Mouse (Mus musculus): Measurements from ENCODE around the gene Pdx1. TPM values are rescaled to one million over a fixed set of nuclear protein-coding genes. Genes with fewer than 3 reads are reported as not detected.

The Pdx1 gene
- total RNA-seq (2021) = not detected
- long read RNA-seq, experiment 1 = 0 reads
- long read RNA-seq, experiment 2 = 0 reads

GRCm38 (mm10) chr5:147269926-147270672 is at the start of gene Pdx1:
Gene Pdx1 (plus strand): TSS chr5:147269959.
- intact Hi-C loops (cut with DNase I) = no loop called here
- H3K27ac ChIP-seq = no peak within 1 kb of the TSS
- TF ChIP-seq CTCF (IDR thresholded peaks at IDR 0.05) = no peak
- peak within 1 kb of the TSS; percentile 38 for H3K4me3 ChIP-seq
- DNase-seq = no peak

GRCm38 (mm10) chr5:147227354-147228112 is 42.2 kb upstream of the Pdx1 start:
- Histone ChIP-seq H3K27ac (no peak overlapping the region), H3K4me3 (no peak overlapping the region)
- intact Hi-C loops (cut with DNase I) = loop anchor here (1.0 to 5.0 kb wide), 5 partner anchors 90 to 520 kb away; no protein-coding TSS in a partner anchor
- DNase-seq = peak; percentile 85
- peak; percentile 91 for TF ChIP-seq CTCF (IDR thresholded peaks at IDR 0.05)

GRCm38 (mm10) chr5:147235406-147236309 is 34.1 kb upstream of the Pdx1 start:
- Histone ChIP-seq H3K27ac (no peak overlapping the region), H3K4me3 (no peak overlapping the region)
- DNase-seq = no peak
- intact Hi-C loops (cut with DNase I) = no loop called here
- TF ChIP-seq CTCF (IDR thresholded peaks at IDR 0.05) = no peak

GRCm38 (mm10) chr5:147243908-147244307 is 25.9 kb upstream of the Pdx1 start:
- no peak overlapping the region for H3K27ac ChIP-seq
- DNase-seq = no peak
- no peak for TF ChIP-seq CTCF (IDR thresholded peaks at IDR 0.05)
- no peak overlapping the region for H3K4me3 ChIP-seq
- intact Hi-C loops (cut with DNase I) = no loop called here

GRCm38 (mm10) chr5:147260189-147260588 is 9.6 kb upstream of the Pdx1 start:
- Histone ChIP-seq H3K27ac (no peak overlapping the region), H3K4me3 (no peak overlapping the region)
- no peak for TF ChIP-seq CTCF (IDR thresholded peaks at IDR 0.05)
- intact Hi-C loops (cut with DNase I) = no loop called here
- DNase-seq = no peak

GRCm38 (mm10) chr5:147260778-147261177 is 9.0 kb upstream of the Pdx1 start:
- intact Hi-C loops (cut with DNase I) = no loop called here
- Histone ChIP-seq H3K4me3 (no peak overlapping the region), H3K27ac (no peak overlapping the region)
- TF ChIP-seq CTCF (IDR thresholded peaks at IDR 0.05) = no peak
- DNase-seq = no peak

- Histone ChIP-seq H3K4me3 (no peak overlapping the region), H3K27ac (no peak overlapping the region)
- no peak for DNase-seq
- no peak for TF ChIP-seq CTCF (IDR thresholded peaks at IDR 0.05)
- intact Hi-C loops (cut with DNase I) = no loop called here
Observed at GRCm38 (mm10) chr5:147261899-147262541, 7.7 kb upstream of the Pdx1 start.

GRCm38 (mm10) chr5:147263945-147264344 is 5.8 kb upstream of the Pdx1 start:
- no peak overlapping the region for H3K27ac ChIP-seq
- intact Hi-C loops (cut with DNase I) = no loop called here
- TF ChIP-seq CTCF (IDR thresholded peaks at IDR 0.05) = no peak
- no peak overlapping the region for H3K4me3 ChIP-seq
- DNase-seq = no peak

GRCm38 (mm10) chr5:147267434-147267833 is 2.3 kb upstream of the Pdx1 start:
- Histone ChIP-seq H3K4me3 (no peak overlapping the region), H3K27ac (no peak overlapping the region)
- no peak for TF ChIP-seq CTCF (IDR thresholded peaks at IDR 0.05)
- intact Hi-C loops (cut with DNase I) = no loop called here
- DNase-seq = no peak

- intact Hi-C loops (cut with DNase I) = no loop called here
- DNase-seq = no peak
- Histone ChIP-seq H3K4me3 (no peak overlapping the region), H3K27ac (no peak overlapping the region)
- TF ChIP-seq CTCF (IDR thresholded peaks at IDR 0.05) = no peak
Observed at GRCm38 (mm10) chr5:147268728-147269127, 1.0 kb upstream of the Pdx1 start.

- intact Hi-C loops (cut with DNase I) = no loop called here
- no peak for DNase-seq
- Histone ChIP-seq H3K27ac (no peak overlapping the region), H3K4me3 (no peak overlapping the region)
- no peak for TF ChIP-seq CTCF (IDR thresholded peaks at IDR 0.05)
Observed at GRCm38 (mm10) chr5:147269371-147269770, 388 bp upstream of the Pdx1 start.
